Mouse (Mus musculus) testis, adult 2 months (tissue): Measurements from ENCODE around the gene Gzmn.

ENCODE experiments used
- CTCF ChIP-seq: fragments of 200-500 bp; IDR thresholded peaks from 2 replicates; pipeline ENCODE4 v1.5.1; 2012; ENCODE audit warnings: low read depth, mild to moderate bottlenecking, inconsistent platforms, low read length, moderate library complexity; ENCODE audit not compliant: control insufficient read depth, insufficient read depth, insufficient replicate concordance
- POLR2A ChIP-seq: fragments of 200-500 bp; IDR thresholded peaks from 2 replicates; pipeline ENCODE4 v1.6.1; 2012; ENCODE audit warnings: low read depth, mild to moderate bottlenecking, inconsistent platforms, low read length, moderate library complexity; ENCODE audit not compliant: control insufficient read depth

- no peak for TF ChIP-seq POLR2A
- no peak for TF ChIP-seq CTCF
Observed at GRCm38 (mm10) chr14:56211317-56211716, 36.9 kb upstream of the Gzmn start, which contains the start of gene Gzmf.
